ENCODE assay signal across 8 mouse cellular contexts in the genomic region with DNA sequence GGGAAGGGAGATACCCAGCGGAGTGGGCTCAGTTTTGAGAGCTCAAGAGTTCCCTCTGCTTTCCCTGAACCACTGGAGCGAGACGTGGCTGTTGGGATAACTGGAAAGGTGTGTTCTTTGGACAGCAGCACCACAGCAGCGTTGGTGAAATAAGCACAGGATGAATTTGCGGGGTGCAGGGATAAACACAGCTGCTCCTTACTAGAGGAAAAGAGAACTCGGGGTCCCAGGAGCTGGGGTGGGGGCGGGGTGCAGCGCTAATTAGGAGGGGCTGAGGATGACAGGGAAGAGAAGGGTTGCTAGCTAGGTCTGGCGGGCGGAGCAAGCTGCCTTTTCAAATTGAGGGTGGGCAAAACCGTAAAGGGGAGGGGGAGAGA.
A peak's percentile ranks its signal among the peaks of the same experiment; 100 is the strongest.
DNase-seq lines count a peak whose midpoint lies in the region; ATAC-seq and TF ChIP-seq lines count a peak whose summit lies in the region.

No protein-coding gene starts in this region.

- TF ChIP-seq EP300 in heart, postnatal 0 days (IDR thresholded peaks at IDR 0.05; ENCODE audit: low read depth): no peak

- H3K36me3 ChIP-seq in heart, postnatal 0 days (replicated peaks; ENCODE audit: control insufficient read depth, insufficient read depth, low read length): no peaks in the 10 kb centered on the region
- H3K36me3 ChIP-seq in forebrain, embryonic 15.5 days: no peaks in the 10 kb centered on the region
- no peaks in the 10 kb centered on the region for H3K36me3 ChIP-seq in liver, embryonic 13.5 days

- no peak for ATAC-seq in heart, postnatal 0 days (ENCODE audit: insufficient read depth, low read depth)
- peak; percentile 49; the same call in 1 of the 2 replicates for ATAC-seq in forebrain, embryonic 15.5 days (replicated peaks)
- ATAC-seq in liver, embryonic 13.5 days (ENCODE audit: low read depth): no peak
- ATAC-seq in monocyte, adult 5-6 weeks (replicated peaks; ENCODE audit: insufficient number of reproducible peaks, low FRiP score, low TSS enrichment, poor library complexity, severe bottlenecking): no peak

- TF ChIP-seq CTCF in heart, postnatal 0 days (IDR thresholded peaks at IDR 0.05; ENCODE audit: low read depth): no peak

- no peak overlapping the region for H3K27ac ChIP-seq in heart, postnatal 0 days (ENCODE audit: low read depth)
- peak overlapping the region; percentile 17 for H3K27ac ChIP-seq in forebrain, embryonic 15.5 days (replicated peaks)
- no peak overlapping the region for H3K27ac ChIP-seq in liver, embryonic 13.5 days

- no peaks in the 10 kb centered on the region for H3K4me1 ChIP-seq in heart, postnatal 0 days (ENCODE audit: control insufficient read depth, insufficient read depth)
- no peaks in the 10 kb centered on the region for H3K4me1 ChIP-seq in forebrain, embryonic 15.5 days
- no peaks in the 10 kb centered on the region for H3K4me1 ChIP-seq in liver, embryonic 13.5 days (replicated peaks)

- WGBS in heart, postnatal 0 days: 10% methylated on average over 10 of the region's 11 CpGs
- 11% methylated on average over 11 of the region's 11 CpGs for WGBS in forebrain, embryonic 15.5 days
- WGBS in liver, embryonic 13.5 days (ENCODE audit: insufficient replicate concordance): 8% methylated on average over 11 of the region's 11 CpGs

- intact Hi-C loops in heart, postnatal 25 days (cut with DNase I): no loop called here

- H3K27me3 ChIP-seq in heart, postnatal 0 days (ENCODE audit: control insufficient read depth, insufficient read depth, low read length): peaks cover 15% of the 10 kb centered on the region; the same call in 1 of the 2 replicates
- peaks cover 7% of the 10 kb centered on the region; the same call in 1 of the 2 replicates for H3K27me3 ChIP-seq in forebrain, embryonic 15.5 days
- peaks cover 31% of the 10 kb centered on the region for H3K27me3 ChIP-seq in liver, embryonic 13.5 days

- H3K4me2 ChIP-seq in heart, postnatal 0 days (ENCODE audit: low read depth, low read length): peak overlapping the region; percentile 56
- H3K4me2 ChIP-seq in forebrain, embryonic 15.5 days (replicated peaks): peak overlapping the region; percentile 78
- H3K4me2 ChIP-seq in liver, embryonic 13.5 days: peak overlapping the region; percentile 24

- H3K4me3 ChIP-seq in heart, postnatal 0 days (ENCODE audit: low read depth, low read length): peak overlapping the region; percentile 29
- peak overlapping the region; percentile 50 for H3K4me3 ChIP-seq in forebrain, embryonic 15.5 days
- H3K4me3 ChIP-seq in liver, embryonic 13.5 days (replicated peaks): no peak overlapping the region

- no peak for DNase-seq in heart, postnatal 0 days (ENCODE audit: low spot score)
- no peak for DNase-seq in heart, postnatal 25 days (ENCODE audit: low spot score)
- DNase-seq in Muller cell, postnatal 12 days (ENCODE audit: inconsistent ontology term): peak; percentile 8
- no peak for DNase-seq in liver, embryonic 13.5 days
- DNase-seq in embryo, embryonic 10.5 days (ENCODE audit: low spot score): no peak
- no peak for DNase-seq in layer of hippocampus, postnatal 10 days (ENCODE audit: low spot score in 2 of 2)

- no peak overlapping the region for H3K9ac ChIP-seq in heart, postnatal 0 days (replicated peaks; ENCODE audit: low read depth, low read length)
- H3K9ac ChIP-seq in forebrain, embryonic 15.5 days (replicated peaks): peak overlapping the region; percentile 58
- H3K9ac ChIP-seq in liver, embryonic 13.5 days: no peak overlapping the region

- no peaks in the 10 kb centered on the region for H3K9me3 ChIP-seq in heart, postnatal 0 days (replicated peaks; ENCODE audit: control insufficient read depth, low read length)
- no peaks in the 10 kb centered on the region for H3K9me3 ChIP-seq in forebrain, embryonic 15.5 days
- no peaks in the 10 kb centered on the region for H3K9me3 ChIP-seq in liver, embryonic 13.5 days (replicated peaks)

Comparison
In these comparisons a context has a peak if more than half of its experiments do, and no peak if none do; other contexts are left out.
1. H3K4me2 ChIP-seq: peak in every context shown above with its lines; median percentile 78 in forebrain, embryonic 15.5 days; 56 in heart, postnatal 0 days; 24 in liver, embryonic 13.5 days.